ENCODE assay signal across 26 mouse cellular contexts in genomic region chr16:93939961-93940360, GRCm38 (mm10).
"Had no signal": no experiment of that assay in that cellular context is flagged by ENCODE, and none has a peak within 500 bp of the region (broad histone marks: within the 10 kb centered on the region; RNA-seq: fewer than 3 reads in every experiment).

No protein-coding gene starts in this region.

- H3K4me3 ChIP-seq: heart, adult 2 months; heart, embryonic 13.5 days; heart, embryonic 15.5 days; intestine, embryonic 15.5 days; layer of hippocampus, adult 2 months; limb, embryonic 13.5 days; limb, embryonic 15.5 days; liver, embryonic 12.5 days had no signal

- ATAC-seq: hindbrain, embryonic 16.5 days; inflammation-experienced regulatory T-cells, adult 6 months; intestine, embryonic 15.5 days; intestine, postnatal 0 days; liver, embryonic 12.5 days had no signal

- H3K9me3 ChIP-seq: heart, embryonic 13.5 days; heart, embryonic 15.5 days; intestine, embryonic 15.5 days; limb, embryonic 13.5 days; limb, embryonic 15.5 days; liver, embryonic 12.5 days had no signal

- DNase-seq: gastrocnemius, postnatal 14 days; gastrocnemius, postnatal 36 days; heart, adult 11 months; heart, adult 2 months; heart, postnatal 14 days; heart, postnatal 36 days; kidney, adult 18-20 months; kidney, adult 8-10 months; kidney, postnatal 10 days; kidney, postnatal 25 days; kidney, postnatal 4 days; layer of hippocampus, postnatal 36 days; lung, adult 18-20 months had no signal

- H3K9ac ChIP-seq: heart, embryonic 13.5 days; heart, embryonic 15.5 days; hindbrain, embryonic 14.5 days; intestine, embryonic 15.5 days; limb, embryonic 13.5 days; limb, embryonic 15.5 days; liver, embryonic 12.5 days; liver, embryonic 14.5 days had no signal

- H3K36me3 ChIP-seq: heart, embryonic 13.5 days; heart, embryonic 15.5 days; intestine, embryonic 15.5 days; limb, embryonic 13.5 days; limb, embryonic 15.5 days; liver, embryonic 12.5 days had no signal

- H3K4me2 ChIP-seq: heart, embryonic 11.5 days; heart, embryonic 13.5 days; heart, embryonic 15.5 days; hindbrain, embryonic 14.5 days; intestine, embryonic 15.5 days; limb, embryonic 13.5 days; limb, embryonic 15.5 days; liver, embryonic 12.5 days had no signal

- H3K27ac ChIP-seq: heart, adult 2 months; heart, embryonic 13.5 days; heart, embryonic 15.5 days; hindbrain, embryonic 14.5 days; intestine, embryonic 15.5 days; layer of hippocampus, adult 2 months; limb, embryonic 13.5 days; limb, embryonic 15.5 days; liver, embryonic 12.5 days; liver, embryonic 14.5 days had no signal
